Mouse (Mus musculus): ENCODE results near the gene Gm15737.
A peak's percentile ranks its signal among the peaks of the same experiment; 100 is the strongest.

Gene Gm15737

DNA sequence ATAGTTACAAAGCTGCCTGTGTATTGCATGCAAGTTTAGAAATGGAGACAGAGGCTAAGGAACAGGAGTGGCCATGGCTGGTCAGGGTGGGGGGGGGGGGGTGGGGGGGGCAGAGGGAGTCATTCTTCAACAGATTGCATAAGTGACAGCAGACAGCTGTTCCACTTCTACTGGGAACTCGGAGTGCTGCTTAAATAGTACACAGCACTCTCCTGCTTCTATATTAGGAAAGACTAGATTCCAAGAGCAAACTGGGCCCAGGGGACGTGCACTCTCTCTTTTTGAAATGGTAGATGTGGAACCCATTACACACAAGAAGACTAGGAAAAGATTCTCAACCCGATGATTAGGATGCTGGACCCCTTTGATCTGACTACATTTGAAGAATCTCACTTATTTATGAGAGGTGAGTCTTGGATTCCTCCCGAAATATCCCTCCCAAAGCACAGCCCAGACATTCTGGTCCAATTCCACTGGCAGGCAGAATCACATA is at the start of gene Gm15737:
TSS of gene Gm15737 (plus strand) at position 269 of the 493 bp plus-strand sequence.
- peak; percentile 31 for DNase-seq (ENCODE audit: low spot score)

DNA sequence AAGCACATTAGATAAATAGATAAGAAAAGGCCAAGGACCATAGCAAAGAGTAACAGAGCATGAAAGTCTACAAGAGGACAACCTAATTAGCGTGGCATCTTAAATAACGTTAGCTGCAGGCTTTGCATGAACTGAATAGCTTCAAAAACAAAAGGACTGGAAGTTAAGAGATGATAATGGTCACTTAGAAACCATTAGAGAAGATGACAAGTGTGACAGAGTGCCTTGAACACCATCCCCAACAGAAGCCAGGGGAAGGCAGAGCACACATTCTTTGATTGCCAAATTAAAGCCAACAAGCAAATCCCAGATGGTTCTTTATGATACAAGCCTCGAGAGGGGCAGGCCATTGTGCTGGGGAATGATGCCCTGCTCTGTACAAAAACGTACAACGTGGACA is 47.6 kb upstream of the Gm15737 start:
- DNase-seq (ENCODE audit: low spot score) = no peak

DNA sequence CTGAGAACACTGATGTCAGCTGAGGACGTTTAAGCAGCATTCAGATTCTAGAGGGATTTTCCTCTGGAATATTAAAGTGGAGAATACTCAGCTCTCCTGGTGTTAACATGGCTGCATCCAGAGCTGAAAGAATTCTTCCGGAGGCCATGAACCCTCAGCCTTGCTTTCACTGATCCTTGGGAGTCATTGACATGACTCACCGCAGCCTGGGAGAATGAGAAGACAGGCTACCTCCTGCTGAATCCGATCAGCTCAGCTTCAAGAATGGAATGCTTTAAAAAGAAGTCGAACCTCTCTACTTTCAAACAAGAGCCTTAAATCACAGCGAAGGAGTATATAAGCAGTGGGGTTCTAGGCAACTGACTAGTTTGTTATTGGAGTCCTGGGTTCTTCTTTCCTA is 47.2 kb upstream of the Gm15737 start:
- no peak for DNase-seq (ENCODE audit: low spot score)

DNA sequence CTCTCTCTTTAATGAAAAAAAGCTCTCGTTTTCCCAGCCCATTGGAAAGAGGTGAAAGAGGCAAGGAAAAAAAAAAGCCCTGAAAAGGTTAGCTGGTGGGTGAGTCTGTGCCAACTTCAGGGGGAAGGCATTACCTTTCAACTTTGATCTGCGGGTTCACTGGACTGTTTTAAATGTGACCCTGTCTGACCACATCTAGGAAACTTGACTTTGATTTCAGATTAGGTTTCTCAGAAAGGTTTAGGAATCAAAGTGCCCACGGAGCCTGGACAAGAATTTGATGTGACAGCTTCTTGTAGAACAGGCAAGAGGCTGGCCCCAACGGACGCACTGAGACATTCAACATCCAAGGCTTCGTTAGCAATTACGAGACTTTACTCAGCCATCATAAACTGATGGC is 45.2 kb upstream of the Gm15737 start:
- DNase-seq (ENCODE audit: low spot score) = peak; percentile 49

DNA sequence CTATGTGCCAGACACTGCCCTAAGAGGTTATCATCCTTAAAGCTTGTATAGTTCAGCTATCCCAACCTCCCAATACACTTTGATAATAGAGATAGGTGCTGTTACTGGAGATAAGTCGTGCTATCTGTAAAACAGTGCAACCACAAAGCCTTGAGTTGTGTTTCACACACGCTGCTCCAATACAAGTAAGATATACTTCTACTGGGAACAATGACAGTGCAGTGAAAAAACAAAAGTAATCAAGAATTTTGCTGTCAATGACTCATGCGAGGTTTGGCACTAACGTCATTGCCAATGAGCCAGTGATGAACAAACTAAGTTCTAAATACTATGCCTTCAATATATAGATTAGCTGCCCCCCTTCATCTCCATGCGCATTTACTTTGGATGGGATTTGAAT is 42.6 kb upstream of the Gm15737 start:
- DNase-seq (ENCODE audit: low spot score) = no peak

DNA sequence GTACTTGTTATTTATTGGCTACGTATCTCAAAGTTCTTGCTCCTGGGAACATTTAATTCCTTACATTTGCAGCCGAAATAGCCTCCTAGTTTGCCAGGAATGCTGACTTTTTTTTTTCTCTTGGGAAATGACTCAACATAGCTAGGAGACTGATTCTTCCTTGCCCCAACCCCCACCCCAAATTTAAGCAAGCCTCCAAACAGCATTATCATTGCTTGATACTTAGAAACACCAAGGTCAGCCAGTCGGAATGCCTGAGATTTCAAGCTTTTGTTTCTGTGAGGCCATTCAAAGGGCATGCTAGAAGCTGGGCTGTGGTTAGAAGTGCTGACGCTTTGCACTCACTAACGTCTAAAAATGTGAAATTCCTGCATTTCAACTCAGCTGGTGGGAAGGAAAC is 41.8 kb upstream of the Gm15737 start:
- no peak for DNase-seq (ENCODE audit: low spot score)

DNA sequence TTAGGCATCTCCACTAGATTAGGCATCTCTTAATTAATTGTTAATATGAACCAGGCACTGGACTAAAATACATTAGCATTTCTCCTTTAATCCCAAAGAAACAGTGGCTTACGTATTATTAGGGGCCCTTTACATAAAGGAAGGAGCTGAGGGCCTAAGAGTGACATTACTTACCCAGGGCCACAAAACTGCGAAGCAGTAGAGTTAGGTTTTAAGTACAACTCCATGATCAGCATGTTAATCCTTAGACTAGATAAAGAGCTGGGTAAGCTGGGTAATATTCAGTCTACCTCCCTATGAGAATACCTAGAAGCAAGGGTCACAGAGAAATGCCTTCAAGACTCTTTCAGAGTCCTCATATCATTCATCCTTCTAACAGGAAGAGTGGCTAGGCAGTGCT is 40.0 kb upstream of the Gm15737 start:
- no peak for DNase-seq (ENCODE audit: low spot score)

DNA sequence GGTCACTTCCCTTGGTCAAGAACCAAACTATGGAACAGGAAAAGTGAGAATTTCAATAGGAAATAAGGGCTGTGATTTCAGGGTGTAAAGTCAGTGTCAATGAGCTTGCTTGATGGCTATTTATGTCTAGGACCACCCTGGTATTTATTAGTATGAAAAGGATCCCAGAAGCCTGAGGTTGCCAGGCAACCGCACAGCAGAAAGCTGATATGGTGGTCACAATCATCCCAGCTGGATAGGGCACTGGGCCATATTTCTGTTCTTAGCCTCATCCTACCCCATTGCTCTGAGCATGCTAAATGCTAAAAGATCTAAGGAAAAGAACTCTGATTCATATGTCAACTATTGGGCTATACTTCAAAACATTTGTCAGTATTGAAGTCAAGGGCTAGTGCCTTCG is 38.1 kb upstream of the Gm15737 start:
- DNase-seq (ENCODE audit: low spot score) = no peak

DNA sequence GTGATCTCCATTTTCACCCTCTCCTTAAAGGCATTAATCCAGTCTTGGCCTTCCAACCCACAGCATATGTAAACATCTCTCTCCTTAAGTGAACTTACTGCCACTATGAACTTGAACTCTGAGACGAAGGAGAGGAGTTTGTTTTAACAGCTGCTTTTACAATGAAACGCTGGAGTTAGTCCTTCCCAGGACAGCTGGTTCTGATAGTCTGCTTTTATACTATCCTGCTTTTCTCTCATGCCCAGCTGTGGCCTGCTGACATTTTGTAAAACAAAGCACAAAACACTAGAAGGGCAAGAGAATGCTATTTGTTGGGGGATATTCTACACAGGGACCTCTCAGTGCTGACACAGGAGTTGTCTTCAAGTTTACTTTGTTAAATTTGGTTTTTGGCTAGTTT is 27.2 kb upstream of the Gm15737 start:
- DNase-seq (ENCODE audit: low spot score) = peak; percentile 52

DNA sequence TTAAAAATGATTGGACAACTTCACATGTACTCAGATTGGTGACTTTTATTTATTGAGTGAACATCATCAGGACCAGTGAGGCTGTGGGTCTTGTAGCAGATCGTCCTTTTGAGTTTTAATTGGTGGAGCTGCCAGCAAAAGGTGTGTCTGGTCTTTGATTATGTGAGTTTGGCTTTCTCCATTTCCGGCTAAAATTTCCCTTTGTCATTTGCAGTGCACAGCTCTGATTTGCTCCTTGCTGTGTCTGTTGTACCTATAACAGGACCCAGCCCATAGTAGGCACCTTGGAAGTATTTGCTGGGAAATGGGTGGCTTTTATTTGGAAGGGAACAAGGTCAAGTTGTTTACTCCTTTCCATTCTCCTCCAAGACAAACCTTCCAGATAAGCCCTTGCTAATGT is 25.7 kb upstream of the Gm15737 start:
- DNase-seq (ENCODE audit: low spot score) = no peak

DNA sequence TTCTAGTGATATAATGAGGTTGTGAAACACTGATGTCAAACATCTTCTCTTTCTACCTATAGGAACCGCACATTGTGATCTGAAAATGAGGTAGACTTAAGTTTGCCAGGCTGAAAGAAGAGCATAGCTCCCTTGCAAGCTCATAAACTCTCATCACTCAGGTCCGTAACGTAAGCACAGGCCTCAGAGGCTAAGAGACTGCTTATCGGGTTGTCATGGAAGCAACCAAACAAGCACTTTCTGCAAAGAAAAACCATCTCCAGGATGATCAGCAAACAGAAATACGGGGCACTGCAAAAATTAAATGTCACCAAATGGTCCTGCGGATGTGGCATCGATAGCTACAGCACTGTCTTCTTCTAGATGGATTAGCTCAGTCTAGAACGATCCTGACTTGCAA is 23.3 kb upstream of the Gm15737 start:
- DNase-seq (ENCODE audit: low spot score) = no peak

DNA sequence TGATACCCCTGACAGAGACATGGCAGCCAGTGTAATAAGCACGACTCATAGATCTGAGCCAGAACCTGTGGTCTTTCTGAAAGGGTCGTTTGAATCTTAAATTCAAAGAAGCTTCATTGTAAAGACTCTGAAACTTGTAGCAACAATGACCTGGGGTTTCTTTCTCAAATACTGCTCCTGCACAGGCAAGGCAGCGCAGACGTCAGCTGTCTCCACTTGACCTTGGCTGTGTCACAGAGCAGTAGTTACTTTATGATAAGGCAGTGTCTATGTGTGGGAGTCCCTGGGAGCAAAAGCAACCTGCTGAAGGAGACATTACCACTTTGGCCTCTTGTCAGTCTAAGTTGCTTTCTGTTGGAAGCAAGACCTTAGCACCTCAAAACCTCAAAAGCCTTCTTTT is 22.5 kb upstream of the Gm15737 start:
- DNase-seq (ENCODE audit: low spot score) = no peak

DNA sequence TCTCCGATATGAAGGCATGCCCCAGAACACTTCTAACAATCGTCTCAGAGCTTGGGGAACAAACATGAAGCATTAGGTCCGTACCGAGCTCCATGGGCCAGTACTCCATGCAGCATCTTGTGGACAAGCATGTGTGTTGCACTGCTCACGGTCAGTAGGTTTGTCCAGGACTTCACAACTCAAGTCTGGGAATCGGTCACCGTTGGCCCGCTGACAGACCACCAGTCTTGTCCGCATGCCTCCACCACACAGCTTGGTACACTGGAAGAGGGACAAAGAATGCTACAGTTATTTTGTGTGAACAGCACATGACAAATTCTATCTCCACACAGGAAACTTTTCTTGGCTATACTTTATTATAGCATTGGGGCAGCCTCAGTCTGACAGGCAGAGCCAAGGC is 19.9 kb upstream of the Gm15737 start:
- DNase-seq (ENCODE audit: low spot score) = no peak

DNA sequence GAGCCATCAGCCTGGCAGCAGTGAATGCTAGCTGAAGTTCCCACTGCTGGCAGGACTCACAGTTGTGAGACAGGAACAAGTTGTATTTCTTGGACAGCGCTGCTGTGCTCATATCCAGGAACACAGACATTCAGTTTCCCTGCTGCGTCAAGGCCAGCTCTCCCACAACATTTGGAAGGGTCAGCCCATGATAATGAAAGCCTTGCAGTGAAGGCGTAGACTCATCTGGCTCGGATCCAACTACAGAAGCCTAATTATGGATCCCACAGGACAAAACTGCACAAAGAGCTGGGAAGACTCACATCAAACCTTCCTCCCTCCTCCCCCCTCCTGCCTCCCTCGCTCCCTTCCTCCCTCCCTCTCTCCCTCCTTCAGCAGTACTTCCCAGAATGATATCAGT is 18.9 kb upstream of the Gm15737 start:
- DNase-seq (ENCODE audit: low spot score) = no peak

DNA sequence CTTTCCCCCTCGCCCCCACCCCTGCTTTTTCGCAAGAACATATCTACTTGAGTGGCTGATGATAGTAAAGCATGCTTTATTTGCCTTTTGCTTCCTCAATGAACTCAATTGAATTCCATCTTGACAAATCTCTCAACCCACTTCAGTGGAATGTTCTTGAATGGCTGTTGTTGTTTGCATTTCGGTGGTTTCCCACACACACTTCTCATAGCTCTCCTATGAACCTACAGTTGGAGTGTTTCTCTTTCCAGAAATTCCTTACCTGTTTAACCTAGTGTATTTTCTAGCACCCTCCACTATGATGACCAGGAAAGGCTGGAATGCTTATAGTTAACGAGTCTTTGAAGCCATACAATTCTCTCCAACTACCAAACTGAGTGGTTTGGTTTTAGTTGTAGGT is 14.3 kb upstream of the Gm15737 start:
- DNase-seq (ENCODE audit: low spot score) = no peak

DNA sequence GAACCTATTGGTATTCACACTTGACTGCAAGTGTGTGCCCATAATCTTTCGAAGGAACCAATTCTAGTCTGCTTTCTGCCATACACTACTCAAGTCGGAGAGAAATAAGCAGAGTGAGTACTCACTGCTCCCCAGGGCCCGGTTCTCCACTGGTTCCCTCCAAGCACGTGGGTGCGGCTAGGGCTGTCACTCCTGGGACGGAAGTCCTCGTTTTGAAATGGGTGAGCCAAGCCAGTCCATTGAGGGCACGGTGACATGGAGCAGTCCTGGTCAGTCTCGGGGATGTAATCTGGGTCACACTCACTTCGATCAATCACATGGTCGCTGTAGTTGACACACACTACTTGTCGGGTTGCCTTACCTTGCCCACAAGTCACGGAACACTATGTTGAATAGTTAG is 11.4 kb upstream of the Gm15737 start:
- no peak for DNase-seq (ENCODE audit: low spot score)

DNA sequence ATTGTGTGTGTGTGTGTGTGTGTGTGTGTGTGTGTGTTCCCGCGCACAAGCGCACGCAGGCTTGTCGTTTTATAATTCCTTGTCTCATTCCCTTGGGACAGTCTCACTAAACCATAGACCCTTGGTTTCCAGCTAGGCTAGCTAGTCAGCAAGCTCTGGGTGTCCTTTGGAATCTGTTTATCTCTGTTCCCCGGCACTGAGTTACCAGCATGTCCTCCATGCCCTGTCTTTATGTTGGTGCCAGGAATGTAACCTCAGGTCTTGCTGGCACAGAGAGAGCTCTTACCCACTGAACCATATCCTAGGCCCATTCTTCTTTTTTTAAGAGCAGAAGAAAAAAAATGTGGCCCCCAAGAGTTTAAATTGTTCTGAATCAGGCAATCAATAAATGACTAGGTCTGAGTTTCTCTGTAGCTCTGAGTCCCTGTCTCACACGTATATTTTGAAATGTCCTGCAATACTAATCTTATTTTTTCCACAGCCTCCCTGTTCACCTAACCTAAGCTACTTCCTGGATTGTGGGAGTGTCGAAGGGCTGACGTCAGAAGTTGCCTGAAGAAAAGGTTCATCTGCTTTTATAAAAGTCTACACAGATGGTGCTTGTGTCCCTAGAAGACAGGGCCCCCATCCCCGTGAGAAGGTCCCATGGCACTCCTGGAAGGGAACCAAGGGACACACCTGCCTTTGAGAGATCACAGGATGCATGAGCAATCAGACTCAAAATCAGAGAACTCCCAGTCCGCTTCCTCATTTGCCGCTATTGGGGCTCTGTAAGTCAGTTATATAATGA is 10.2 kb upstream of the Gm15737 start:
- DNase-seq (ENCODE audit: low spot score) = no peak

DNA sequence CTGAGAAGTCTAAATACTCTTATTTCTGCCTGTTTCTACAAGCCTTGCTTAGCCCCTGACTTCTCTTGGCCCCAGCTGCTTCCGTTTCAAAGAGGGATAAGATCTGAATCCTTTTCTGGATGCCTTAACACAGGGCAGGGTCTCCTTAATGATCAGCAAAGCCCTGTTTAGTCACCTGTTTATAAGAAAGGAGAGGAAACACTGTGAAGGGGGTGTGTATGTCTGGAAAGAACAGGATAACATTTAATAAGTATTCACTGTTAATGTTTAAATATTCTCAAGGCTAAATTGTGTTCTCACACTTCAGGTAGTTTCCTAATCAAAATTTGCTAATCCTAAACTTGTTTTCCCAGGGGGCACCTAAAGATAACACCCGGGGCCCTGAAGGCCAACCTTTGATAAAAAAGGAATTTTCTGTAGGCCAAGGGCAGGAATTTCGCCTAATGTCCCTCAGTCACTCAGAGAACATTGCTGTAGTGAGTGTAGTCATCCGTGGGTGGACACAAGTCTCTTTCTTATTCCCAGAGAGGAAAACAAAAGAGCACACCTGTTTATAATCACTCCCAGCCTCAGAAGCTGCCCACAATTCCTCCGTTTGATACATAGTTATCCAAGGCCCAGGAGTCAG is 8.8 kb upstream of the Gm15737 start:
- no peak for DNase-seq (ENCODE audit: low spot score)

DNA sequence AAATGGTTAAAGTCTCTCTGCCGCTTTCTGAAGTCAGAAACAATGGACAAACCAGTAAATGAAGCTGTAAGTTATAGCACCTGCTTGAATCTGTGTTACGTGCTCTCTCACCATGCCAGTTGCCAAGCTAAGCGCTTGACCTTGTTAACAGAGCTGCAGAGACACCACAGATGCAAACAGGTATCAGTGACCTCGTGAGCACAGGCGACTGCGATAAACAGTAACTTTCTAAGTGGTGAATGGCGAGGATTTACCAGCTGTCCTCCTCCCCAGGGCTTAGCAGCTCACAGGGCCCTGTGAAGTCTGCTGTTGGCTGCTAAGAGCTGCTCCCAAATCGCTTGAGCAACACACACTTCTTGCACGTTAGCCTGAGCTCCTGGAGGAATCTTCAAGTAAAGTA is 6.6 kb upstream of the Gm15737 start:
- DNase-seq (ENCODE audit: low spot score) = no peak

DNA sequence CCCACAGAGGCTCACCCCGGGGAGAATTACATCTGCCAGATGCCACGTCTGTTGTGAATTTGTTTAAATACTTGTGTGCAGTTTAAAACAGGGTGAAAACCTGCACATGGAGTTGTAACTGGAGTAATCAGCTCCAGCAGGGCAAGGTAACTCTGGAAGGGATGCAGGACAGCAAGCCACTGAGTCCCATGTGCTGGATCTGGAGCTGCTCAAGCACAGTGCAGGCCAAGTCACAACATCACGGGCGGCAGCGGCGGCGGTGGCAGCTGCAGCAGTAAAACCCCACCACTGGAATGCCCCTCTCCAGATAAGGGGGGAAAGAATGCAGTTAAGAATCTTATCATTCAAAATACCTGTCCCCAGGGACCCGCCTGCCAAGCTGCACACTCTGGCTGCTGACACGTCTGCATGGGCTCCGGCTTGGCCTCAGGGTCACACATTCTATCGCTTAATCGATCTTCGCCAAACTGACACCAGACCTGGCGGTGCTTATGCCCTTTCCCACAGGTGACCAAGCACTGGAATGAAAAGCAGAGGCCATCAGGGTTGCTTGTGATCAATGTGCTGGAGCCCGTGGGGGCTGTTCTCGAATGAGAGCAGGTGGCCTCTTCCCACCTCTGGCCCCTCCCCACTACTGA is 544 bp downstream of the Gm15737 start:
- DNase-seq (ENCODE audit: low spot score) = peak; percentile 32

DNA sequence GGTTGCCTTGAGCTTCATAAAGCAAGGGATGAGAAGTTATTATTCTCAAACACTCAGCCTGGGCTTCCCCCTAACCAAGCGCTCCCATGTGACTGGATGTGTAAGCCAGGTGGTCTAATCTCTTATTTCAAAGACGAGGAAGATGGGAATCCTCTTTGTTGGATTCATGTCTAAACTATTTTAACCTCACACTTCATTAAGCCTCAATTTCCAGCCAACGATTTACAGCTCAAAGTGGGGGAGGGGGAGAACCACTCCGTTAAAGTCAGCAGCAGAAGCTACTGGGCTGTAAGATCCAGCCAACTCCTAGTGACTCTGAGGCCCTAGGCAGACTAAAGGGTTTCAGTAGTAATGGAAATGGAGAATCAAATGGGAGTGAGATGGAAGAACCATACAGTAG is 2.7 kb downstream of the Gm15737 start:
- DNase-seq (ENCODE audit: low spot score) = no peak

DNA sequence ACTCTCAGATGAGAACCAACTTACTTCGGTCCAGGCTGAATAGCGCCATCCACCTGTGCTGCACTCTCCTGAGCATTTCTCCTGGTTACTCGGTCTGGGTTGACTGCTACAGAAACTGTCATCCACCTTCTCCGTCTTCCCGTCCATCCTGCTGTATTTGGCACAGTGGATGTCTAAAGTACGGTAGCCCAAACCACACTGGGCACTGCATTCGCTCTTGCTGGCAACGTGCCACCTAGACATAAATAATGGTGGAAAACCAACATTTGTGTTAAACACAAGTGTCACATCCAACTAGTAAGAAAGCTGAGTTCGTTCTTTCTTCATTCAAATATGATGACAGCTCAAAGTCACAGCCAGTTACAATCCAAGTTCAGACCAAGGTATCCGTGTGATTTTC is 3.6 kb downstream of the Gm15737 start:
- DNase-seq (ENCODE audit: low spot score) = no peak

DNA sequence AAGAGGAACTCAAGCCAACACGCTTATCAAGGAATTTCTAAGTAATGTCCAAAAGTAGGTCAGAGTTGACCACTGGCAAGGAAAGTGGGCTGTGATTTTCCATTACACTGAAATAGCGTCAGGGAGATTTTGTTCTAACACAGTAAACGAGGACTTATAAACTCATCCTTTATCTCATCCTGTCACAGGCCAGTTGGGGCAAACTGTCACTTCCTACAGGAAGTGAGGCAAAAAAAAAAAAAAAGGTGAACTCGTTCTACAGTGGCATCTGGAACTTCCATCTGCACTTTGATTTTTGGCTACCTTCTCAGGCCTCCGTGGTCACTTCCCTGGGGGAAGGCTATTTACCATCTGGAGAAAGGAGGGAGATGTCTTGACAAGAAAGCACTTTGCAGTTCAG is 5.7 kb downstream of the Gm15737 start:
- DNase-seq (ENCODE audit: low spot score) = no peak

All from embryo, embryonic 10.5 days (tissue).